Mouse (Mus musculus): ENCODE data around the gene 1700012B07Rik.

Gene 1700012B07Rik

DNA sequence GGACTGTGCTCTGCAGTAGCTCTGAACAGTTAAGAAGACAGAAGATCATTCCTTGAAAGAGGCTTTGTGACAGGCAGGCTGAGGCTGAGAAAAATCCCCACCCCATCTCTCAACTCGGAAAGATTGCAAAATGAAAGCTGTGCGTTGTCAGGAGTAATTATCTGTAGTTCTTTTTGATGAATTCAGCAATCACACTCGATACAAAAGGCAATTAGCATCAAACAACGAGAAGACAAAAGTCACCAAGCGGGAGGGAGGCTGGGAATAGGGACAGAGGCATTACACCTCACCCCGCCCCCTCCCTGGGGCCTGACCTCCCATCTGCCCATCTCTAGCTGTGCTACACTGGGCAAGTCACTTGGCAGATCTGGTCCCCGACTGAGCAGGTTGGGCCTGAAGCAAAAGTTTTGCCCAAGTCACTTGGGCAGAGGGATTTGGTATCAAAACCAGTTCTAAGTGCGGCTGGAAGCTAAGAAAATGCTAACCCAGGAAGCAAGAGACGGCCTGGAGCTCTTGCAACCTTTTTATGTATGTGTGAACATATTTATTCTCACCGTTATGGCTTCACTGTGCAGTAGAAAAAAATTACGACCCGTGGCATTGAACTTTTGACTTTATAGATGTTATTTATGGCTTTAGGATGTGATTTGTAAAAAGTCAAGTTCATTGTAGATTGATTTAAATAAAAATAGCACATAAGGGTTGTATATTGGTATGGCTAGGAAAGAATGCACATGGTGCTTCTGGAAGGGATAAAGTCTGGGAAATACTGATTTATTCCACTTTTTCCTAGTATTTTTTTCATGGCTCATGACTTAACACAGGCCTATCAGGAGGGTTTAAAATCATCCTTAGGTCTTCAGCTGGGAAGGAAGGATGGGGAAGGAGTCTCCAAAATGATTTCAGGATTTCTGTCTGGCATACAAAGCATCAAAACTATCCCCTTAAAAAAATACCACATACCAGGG, 75.9 kb downstream of the 1700012B07Rik start:
- DNase-seq (ENCODE audit: low spot score) = no peak

- no peak for DNase-seq (ENCODE audit: low spot score)
Measured at GRCm38 (mm10) chr11:109745210-109745609, 82.6 kb downstream of the 1700012B07Rik start.

- DNase-seq (ENCODE audit: low spot score) = no peak
Measured at GRCm38 (mm10) chr11:109737967-109738366, 89.9 kb downstream of the 1700012B07Rik start.

Measured in MN1 (cell line).